9 mouse cellular contexts compared by ENCODE assay signal in the genomic region with DNA sequence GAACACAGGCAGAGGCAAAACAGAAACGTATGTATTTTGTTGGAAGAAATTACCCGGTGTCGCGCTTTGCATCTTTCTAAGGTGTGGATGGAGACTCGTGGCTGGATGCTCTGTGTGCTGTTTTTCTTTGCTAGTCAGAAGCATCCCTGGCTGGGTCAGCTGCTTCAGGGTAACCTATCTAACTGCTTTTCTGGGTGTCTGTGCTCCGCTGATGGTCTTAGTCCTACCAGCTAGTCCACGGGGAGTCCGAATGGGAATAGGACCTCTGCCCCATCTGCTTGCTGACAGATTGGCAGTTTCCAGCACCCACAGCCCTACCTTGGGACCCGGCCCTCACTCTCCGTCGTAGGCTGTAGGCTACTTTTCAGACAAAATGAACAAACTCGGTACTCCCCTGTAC. TPM values are rescaled to one million over a fixed set of nuclear protein-coding genes. Genes with fewer than 3 reads are reported as not detected.
A peak's percentile ranks its signal among the peaks of the same experiment; 100 is the strongest.
DNase-seq lines count a peak whose midpoint lies in the region; ATAC-seq lines count a peak whose summit lies in the region.
"Had no signal": no experiment of that assay in that cellular context is flagged by ENCODE, and none has a peak within 500 bp of the region (broad histone marks: within the 10 kb centered on the region; RNA-seq: fewer than 3 reads in every experiment).

No protein-coding gene starts in this region.

- H3K4me1 ChIP-seq in kidney, embryonic 14.5 days (ENCODE audit: control insufficient read depth, insufficient read depth, low read length) = 0 out of 2 replicates have a peak, but pooled peaks cover 3% of the 10 kb centered on the region
- peaks cover 14% of the 10 kb centered on the region; the same call in 1 of the 2 replicates for H3K4me1 ChIP-seq in hindbrain, embryonic 11.5 days (replicated peaks; ENCODE audit: control insufficient read depth, insufficient read depth, low read length)
- peaks cover 64% of the 10 kb centered on the region for H3K4me1 ChIP-seq in midbrain, embryonic 13.5 days (replicated peaks)

- no peak for DNase-seq in kidney, postnatal 36 days
- DNase-seq in cerebellum, adult 9-11 months = peak; percentile 45
- no peak for DNase-seq in hindbrain, embryonic 11.5 days (ENCODE audit: low spot score)
- DNase-seq in urinary bladder, postnatal 36 days (ENCODE audit: low spot score in 2 of 2) = no peak
- no peak for DNase-seq in gastrocnemius, postnatal 10 days

- peak overlapping the region; percentile 83 for H3K4me2 ChIP-seq in kidney, embryonic 14.5 days (replicated peaks; ENCODE audit: low read depth, low read length)
- peak overlapping the region; percentile 90 for H3K4me2 ChIP-seq in hindbrain, embryonic 11.5 days (replicated peaks; ENCODE audit: low read depth, low read length)
- peak overlapping the region; percentile 78 for H3K4me2 ChIP-seq in midbrain, embryonic 13.5 days (replicated peaks)

- no peak overlapping the region for H3K27ac ChIP-seq in kidney, embryonic 14.5 days (ENCODE audit: low read depth, low read length)
- peak overlapping the region; percentile 65; the same call in 1 of the 2 replicates for H3K27ac ChIP-seq in hindbrain, embryonic 11.5 days (ENCODE audit: low read depth, low read length)
- H3K27ac ChIP-seq in midbrain, embryonic 13.5 days = peak overlapping the region; percentile 80

- H3K9ac ChIP-seq in kidney, embryonic 14.5 days (ENCODE audit: low read depth, low read length) = peak overlapping the region; percentile 42; the same call in 1 of the 2 replicates
- peak overlapping the region; percentile 89 for H3K9ac ChIP-seq in hindbrain, embryonic 11.5 days (ENCODE audit: low read depth, low read length)
- H3K9ac ChIP-seq in midbrain, embryonic 13.5 days (replicated peaks) = peak overlapping the region; percentile 92

- H3K9me3 ChIP-seq in kidney, embryonic 14.5 days (ENCODE audit: control insufficient read depth, low read length) = no peaks in the 10 kb centered on the region
- no peaks in the 10 kb centered on the region for H3K9me3 ChIP-seq in hindbrain, embryonic 11.5 days (ENCODE audit: control insufficient read depth, low read length)
- no peaks in the 10 kb centered on the region for H3K9me3 ChIP-seq in midbrain, embryonic 13.5 days

- no peaks in the 10 kb centered on the region for H3K36me3 ChIP-seq in kidney, embryonic 14.5 days (ENCODE audit: control insufficient read depth, insufficient read depth, low read length)
- H3K36me3 ChIP-seq in hindbrain, embryonic 11.5 days (ENCODE audit: control insufficient read depth, insufficient read depth, low read length) = no peaks in the 10 kb centered on the region
- no peaks in the 10 kb centered on the region for H3K36me3 ChIP-seq in midbrain, embryonic 13.5 days

- peaks cover 29% of the 10 kb centered on the region for H3K27me3 ChIP-seq in kidney, embryonic 14.5 days (ENCODE audit: control insufficient read depth, insufficient read depth, low read length)
- H3K27me3 ChIP-seq in hindbrain, embryonic 11.5 days (ENCODE audit: control insufficient read depth, insufficient read depth, low read length) = no peaks in the 10 kb centered on the region
- H3K27me3 ChIP-seq in midbrain, embryonic 13.5 days = no peaks in the 10 kb centered on the region

- ATAC-seq in kidney, embryonic 14.5 days (ENCODE audit: low FRiP score, low TSS enrichment) = no peak
- no peak for ATAC-seq in hindbrain, embryonic 11.5 days (ENCODE audit: low FRiP score)
- ATAC-seq in midbrain, embryonic 13.5 days = no peak
- no peak for ATAC-seq in erythroid progenitor cell, adult 5-6 weeks (replicated peaks; ENCODE audit: low FRiP score, poor library complexity, severe bottlenecking)
- ATAC-seq: Patski had no signal

- 36% methylated on average over 12 of the region's 12 CpGs for WGBS in kidney, embryonic 14.5 days
- 27% methylated on average over 12 of the region's 12 CpGs for WGBS in hindbrain, embryonic 11.5 days
- 10% methylated on average over 12 of the region's 12 CpGs for WGBS in midbrain, embryonic 13.5 days

- peak overlapping the region; percentile 50 for H3K4me3 ChIP-seq in kidney, embryonic 14.5 days (ENCODE audit: low read length)
- peak overlapping the region; percentile 85 for H3K4me3 ChIP-seq in hindbrain, embryonic 11.5 days (ENCODE audit: low read depth, low read length)
- peak overlapping the region; percentile 88 for H3K4me3 ChIP-seq in midbrain, embryonic 13.5 days (replicated peaks)

RNA-seq across cellular contexts. Expression of a gene that starts 2.0 kb away (rescaled TPM):
- polyA plus RNA-seq in kidney, embryonic 14.5 days (2014; fragmentation: Nextera tagmentation; extraction: Ambion mirVana) = 5.6 and 7.8 TPM in 2 replicates
- polyA plus RNA-seq in hindbrain, embryonic 11.5 days (2014; fragmentation: Nextera tagmentation; extraction: Ambion mirVana) = 31.8 and 40.5 TPM in 2 replicates
- polyA plus RNA-seq in midbrain, embryonic 13.5 days (2015; fragmentation: Nextera tagmentation; extraction: Ambion mirVana) = 79.2 and 82.5 TPM in 2 replicates
- not detected in 2 replicates for total RNA-seq in erythroid progenitor cell, adult 5-6 weeks (2015; ENCODE audit: low replicate concordance)
- total RNA-seq in erythroid progenitor cell, adult 5-6 weeks (2017; ENCODE audit: low replicate concordance) = not detected in 2 replicates
- total RNA-seq in gastrocnemius, postnatal 10 days (2021) = 10 to 100 TPM in 1 of 2 experiments, 1 to 10 TPM in 1; 9.6 to 10.2 TPM

Comparison
In these comparisons a context has a peak if more than half of its experiments do, and no peak if none do; other contexts are left out.
1. H3K9ac ChIP-seq: peak in every context shown above with its lines; median percentile 92 in midbrain, embryonic 13.5 days; 89 in hindbrain, embryonic 11.5 days; 42 in kidney, embryonic 14.5 days.